Mouse (Mus musculus) heart, adult 11 months (tissue): ENCODE results near the gene Dnah8.

Source experiments
- DNase-seq: peaks from one replicate; pipeline ENCODE4 v3.0.0; 2022

The Dnah8 gene

DNA sequence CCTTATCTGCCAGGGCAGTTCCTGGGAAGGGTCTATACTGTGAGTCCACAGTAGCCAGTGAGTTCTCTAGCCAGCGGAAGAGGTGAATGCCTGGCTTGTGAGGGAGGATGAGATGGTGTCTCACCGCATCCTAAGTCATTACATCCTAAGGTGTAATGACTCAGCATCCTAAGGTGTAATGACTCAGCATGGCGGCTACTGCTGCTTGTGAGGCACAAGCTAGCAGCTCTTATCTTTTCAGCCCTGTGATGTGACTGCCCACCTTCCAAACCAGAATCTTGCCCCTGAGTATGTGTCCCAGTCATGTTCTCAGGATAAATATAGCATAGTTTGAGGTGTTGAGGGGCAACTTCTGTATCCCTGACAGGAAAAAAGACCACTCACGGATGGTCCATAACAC, 211.3 kb downstream of the Dnah8 start:
- no peak for DNase-seq

DNA sequence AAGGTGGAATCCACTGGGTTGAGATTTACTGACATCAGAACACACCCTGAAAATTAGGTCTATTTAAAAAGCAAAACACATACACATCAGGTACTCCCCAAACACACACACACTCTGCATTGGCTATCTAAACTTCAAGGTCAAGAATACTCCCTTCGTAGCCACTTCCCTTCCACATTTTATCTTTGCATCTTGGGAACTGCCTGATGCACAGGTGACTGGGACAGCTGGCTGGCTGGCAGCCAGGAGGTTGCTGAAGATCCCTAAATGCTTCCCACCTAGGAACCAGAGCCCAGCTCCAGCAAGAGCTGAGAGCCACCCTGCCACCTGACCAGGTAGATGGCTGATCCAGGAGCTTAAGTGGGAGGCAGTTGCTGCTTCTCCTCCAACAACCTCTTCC, 212.9 kb downstream of the Dnah8 start:
- DNase-seq, result no peak

- no peak for DNase-seq
These were observed 215.9 kb downstream of the Dnah8 start for GRCm38 (mm10) chr17:30840046-30840445.

DNA sequence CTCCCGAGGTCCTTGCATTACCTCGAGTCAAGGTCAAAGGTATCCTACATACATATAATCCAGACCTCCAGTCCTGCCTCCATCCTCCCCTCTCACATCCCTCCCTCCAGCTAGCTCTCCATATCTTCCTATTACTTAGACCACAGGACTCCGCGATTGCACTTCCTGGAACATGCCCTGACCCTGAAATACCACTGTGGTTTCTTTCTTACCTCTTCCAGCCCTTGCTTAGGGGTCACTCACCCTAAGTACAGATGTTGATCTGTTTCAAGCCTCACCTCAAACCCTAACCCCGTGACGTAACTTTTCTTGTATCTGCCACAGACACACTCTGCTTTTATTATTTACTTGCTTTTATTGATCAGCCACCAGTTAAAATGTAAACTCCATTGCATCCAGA, 218.2 kb downstream of the Dnah8 start:
- DNase-seq, result no peak

DNA sequence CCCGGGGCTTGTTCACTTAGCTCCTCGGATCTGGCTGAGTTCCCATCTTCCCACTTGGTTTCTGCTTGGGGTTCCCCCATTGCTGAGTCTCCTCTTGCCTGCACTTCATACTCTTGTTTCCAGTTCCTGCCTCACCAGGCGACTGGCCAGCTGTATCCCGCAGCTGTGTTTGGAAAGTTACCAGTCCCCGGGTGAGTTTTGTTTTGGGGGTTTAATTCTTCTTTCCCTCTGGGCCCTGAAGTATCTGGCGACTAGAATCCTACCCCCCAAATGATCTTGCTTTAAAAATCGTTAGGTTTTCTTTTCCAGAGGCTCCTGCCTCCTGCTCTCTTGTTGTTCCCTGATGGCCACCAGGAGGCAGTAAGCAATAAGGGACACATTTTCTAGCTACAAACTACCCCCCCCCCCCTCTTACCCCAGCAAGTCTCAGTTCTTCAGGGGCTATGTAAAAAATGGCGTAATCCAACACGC, 220.2 kb downstream of the Dnah8 start:
- peak; percentile 88 for DNase-seq

DNA sequence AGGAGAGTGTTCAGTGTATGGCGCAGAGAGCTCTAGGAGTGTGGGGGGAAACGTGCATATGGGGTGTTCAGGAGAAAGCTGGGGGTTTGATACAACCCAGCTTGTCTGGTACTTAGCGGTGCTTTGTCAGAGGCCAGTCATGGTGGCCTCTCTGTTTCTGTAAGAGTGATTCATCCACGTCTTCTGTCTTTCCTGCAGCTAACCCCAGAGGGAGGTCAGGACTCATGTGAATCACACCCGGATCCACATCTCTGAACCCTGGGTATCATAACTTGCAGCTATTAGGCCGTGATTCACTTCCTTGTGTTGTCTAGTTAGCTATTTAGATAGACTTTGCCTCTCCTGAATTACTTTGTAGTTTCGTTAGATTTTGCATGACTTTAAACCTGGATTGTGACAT, 223.3 kb downstream of the Dnah8 start:
- DNase-seq, result no peak

GRCm38 (mm10) chr17:30848086-30848485, 223.9 kb downstream of the Dnah8 start:
- no peak for DNase-seq

DNA sequence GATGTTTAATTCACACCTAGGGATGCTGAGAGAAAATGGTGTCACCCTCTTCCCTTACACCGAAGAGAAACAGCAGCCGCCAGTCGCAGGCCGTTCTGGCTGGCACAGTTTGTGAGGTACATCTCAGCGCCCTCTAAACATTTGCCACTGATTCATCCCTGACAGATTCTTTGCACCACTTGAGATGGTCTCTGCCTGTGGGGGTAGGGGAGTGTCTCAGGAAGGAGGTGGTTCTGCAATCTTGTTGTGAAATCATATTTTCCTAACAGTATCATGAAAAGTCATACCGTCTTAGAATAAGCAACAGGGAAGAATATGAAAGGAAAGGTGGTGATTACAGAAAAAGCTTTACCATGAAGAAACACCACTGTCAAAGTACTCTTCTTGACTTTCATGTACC, 224.7 kb downstream of the Dnah8 start:
- DNase-seq, result no peak

DNA sequence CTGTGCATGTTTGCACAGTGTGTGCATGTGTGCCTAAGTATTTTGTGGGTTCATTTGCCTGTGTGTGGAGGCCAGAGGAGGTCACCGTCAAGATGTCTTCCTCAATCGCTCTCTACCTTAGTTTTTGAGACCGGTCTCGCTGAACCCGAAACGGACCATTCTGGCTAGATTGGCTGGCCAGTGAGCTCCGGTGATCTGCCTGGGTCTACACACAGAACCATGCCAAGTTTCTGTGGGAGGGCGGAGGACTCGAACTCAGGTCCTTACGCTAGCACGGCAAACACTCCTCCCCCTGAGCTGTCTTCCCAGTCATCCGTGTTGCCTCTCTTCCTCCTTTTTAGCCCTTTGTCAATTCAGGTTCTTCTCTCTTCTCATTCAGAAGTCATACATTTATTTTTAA, 225.7 kb downstream of the Dnah8 start:
- DNase-seq, result peak; percentile 88

- no peak for DNase-seq
These were observed 228.2 kb downstream of the Dnah8 start for GRCm38 (mm10) chr17:30852345-30852744.

DNA sequence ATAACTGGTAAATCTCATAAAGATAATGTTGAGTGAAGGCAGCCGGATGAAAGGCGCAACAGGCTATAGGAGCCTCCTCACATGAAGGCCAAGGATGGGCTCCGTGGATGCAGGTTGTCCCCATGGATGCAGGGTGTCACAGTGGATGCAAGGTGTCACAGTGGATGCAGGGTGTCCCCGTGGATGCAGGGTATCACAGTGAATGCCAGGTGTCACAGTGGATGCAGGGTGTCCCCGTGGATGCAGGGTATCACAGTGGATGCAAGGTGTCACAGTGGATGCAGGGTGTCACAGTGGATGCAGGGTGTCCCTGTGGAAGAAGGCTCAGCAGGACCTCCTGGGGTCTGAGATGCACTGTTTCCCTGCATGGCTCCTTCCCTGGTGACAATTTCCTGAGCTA, 233.2 kb downstream of the Dnah8 start:
- DNase-seq, result no peak

DNA sequence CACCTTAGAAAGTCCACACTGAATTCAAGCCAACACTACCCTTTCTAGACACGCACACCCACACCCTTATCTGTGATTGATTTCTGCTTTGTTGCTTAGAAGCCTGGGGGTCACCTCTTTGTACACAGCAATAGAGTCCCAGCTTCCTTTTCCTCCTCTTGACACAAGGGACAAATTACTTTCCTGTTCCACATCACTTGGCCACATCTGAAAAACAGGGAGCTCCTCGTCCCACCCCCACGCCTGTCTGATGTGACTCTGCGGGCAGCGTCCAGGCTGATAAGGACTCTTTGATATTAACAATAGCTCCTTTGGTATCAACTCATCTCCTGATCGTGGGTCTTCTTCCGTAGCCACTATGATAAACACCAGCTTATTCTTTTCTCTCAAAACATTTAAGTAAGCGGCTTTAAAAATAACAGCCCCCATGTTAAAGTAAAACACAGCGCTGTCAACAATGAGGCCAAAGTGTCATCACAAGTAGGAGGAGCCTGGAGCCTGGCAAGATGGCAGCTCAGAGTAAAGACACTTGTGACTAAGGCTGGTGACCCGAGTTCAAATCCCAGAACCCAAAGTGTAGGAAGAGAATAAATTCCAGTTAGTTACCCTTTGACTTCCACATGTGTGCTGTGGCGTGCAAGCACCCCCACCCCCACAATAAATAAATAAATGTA, 234.6 kb downstream of the Dnah8 start:
- DNase-seq, result no peak

- DNase-seq, result no peak
These were observed 235.9 kb downstream of the Dnah8 start for GRCm38 (mm10) chr17:30859989-30860585.

DNA sequence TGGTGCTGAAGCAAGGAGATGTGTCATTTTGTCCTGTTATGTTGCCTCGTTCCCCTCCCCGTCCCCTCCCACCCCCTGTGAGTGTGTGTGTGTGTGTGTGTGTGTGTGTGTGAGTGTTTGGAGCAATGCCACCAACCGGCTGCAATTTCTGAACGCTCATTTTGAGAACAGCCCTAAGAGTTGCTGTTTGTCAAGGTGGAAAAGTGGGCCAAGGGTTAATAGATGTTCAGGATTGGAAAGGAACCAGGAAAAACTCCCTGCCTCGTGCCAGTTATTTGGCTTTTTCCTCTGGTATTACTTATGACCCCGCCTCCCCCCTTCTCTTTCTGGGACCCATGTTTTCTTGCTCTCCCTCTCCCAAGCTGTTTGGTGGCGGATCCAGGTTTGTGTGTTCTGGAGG, 236.5 kb downstream of the Dnah8 start:
- DNase-seq, result no peak

DNA sequence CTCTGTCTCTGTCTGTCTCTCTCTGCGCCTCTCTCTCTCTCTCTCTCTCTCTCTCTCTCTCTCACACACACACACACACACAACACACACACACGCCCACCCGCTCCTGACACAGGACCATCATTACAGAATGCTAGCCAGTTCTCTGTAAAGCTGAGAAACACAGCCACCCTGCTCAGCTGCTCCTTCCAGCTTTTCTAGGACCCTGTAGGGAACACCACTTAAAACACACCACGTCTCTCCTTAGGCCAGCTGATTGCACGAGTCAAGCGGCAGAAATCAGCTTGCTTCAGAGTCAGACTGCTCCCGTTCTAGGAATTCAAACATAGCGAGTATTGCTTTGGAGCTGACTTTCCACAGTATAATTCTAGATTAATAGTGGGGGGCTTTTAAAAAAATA, 242.1 kb downstream of the Dnah8 start:
- no peak for DNase-seq

GRCm38 (mm10) chr17:30866966-30867365, 242.8 kb downstream of the Dnah8 start:
- DNase-seq, result no peak

GRCm38 (mm10) chr17:30871040-30871439, 246.9 kb downstream of the Dnah8 start:
- no peak for DNase-seq

DNA sequence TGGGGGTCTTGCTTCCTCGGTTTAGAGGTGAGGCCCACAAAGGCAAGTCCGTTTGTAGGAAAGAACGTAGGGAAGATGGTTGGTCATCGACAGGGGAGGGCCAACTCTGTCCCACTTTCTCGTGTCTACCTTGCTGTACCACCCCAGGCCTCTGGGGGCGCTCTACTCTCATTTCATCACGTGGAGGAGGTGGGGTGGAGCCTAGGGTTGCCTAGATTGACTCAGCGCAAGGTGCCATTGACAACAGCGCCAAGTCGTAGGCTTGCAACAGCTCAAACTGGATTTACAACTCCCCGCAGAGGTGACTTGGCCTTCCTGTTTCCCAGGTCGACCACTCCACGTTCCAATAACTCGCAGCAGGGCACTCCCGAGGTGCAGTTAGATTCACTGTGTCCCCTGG, 250.1 kb downstream of the Dnah8 start:
- DNase-seq, result peak; percentile 88

GRCm38 (mm10) chr17:30877456-30877855, 253.3 kb downstream of the Dnah8 start:
- DNase-seq, result no peak

GRCm38 (mm10) chr17:30878626-30879025, 254.5 kb downstream of the Dnah8 start:
- no peak for DNase-seq

- no peak for DNase-seq
These were observed 256.2 kb downstream of the Dnah8 start for GRCm38 (mm10) chr17:30880391-30880790.

DNA sequence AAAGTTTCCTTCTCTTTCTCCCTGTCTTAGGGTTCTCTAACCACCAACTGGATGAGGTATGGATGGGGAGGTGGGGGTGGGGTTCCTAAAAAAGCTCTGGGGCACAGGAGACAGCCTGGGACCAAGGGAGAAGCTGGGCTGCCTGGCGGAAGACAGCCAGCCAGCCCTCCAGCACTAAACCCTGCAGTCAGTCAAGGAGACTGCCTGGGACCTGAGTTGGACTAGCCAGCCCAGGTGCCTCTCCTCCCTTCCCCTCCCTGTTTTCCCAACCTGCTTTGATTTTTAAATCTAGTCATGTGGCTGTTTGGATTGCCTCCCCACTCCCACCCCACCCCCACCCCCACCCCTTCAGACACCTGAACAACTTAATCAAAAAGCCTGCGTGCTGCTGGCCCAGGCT, 256.8 kb downstream of the Dnah8 start:
- no peak for DNase-seq

DNA sequence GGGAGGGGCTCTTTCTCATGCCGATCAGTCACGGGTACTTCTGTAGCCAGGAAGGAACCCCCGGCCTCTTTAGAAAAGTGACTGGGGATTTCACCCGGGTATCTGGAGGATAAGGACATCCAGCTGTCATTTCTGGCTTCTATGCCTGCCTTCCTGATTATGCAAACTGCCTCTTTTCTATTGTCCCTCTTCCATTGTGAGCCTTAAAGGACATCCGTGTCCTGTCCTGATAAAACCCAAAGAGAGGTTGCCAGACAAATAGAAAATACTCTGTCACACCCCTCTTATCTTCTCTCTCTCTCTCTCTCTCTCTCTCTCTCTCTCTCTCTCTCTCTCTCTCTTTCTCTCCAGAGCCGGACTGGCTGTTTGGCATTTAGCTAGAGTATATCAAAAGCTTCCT, 258.1 kb downstream of the Dnah8 start:
- no peak for DNase-seq

DNA sequence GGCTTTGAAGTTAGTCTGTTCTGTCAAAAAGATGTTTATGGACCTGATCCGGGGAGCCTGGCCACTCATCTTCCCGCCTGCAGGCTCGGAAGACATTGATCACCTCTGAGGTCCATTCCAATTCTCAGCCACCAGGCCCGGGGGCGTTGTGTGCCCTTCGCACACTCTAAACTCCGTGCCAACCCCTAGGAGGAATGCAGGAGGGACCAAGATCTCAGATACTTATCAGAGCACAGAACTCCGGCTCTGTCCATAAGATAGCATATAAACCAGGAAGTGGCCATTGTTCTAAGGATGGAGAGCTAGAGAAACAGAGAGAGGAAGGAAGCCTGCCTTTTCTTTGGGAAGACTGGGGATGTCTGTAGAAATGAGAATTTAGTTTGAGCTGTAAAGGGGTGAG, 259.4 kb downstream of the Dnah8 start:
- no peak for DNase-seq

GRCm38 (mm10) chr17:30892086-30892485, 267.9 kb downstream of the Dnah8 start:
- DNase-seq, result no peak
